Mouse (Mus musculus) lung, adult 18-20 months (tissue): ENCODE measurements around the gene Ptgis.
A peak's percentile ranks its signal among the peaks of the same experiment; 100 is the strongest.

Experiments used
- DNase-seq, 2 experiments: peaks; one replicate each; pipeline ENCODE4 v3.0.0; 2022; ENCODE audit warnings: mixed read lengths in 2 of 2

Ptgis gene

GRCm38 (mm10) chr2:167189291-167190075 lies 50.9 kb downstream of the Ptgis start:
- DNase-seq = no peak

DNA sequence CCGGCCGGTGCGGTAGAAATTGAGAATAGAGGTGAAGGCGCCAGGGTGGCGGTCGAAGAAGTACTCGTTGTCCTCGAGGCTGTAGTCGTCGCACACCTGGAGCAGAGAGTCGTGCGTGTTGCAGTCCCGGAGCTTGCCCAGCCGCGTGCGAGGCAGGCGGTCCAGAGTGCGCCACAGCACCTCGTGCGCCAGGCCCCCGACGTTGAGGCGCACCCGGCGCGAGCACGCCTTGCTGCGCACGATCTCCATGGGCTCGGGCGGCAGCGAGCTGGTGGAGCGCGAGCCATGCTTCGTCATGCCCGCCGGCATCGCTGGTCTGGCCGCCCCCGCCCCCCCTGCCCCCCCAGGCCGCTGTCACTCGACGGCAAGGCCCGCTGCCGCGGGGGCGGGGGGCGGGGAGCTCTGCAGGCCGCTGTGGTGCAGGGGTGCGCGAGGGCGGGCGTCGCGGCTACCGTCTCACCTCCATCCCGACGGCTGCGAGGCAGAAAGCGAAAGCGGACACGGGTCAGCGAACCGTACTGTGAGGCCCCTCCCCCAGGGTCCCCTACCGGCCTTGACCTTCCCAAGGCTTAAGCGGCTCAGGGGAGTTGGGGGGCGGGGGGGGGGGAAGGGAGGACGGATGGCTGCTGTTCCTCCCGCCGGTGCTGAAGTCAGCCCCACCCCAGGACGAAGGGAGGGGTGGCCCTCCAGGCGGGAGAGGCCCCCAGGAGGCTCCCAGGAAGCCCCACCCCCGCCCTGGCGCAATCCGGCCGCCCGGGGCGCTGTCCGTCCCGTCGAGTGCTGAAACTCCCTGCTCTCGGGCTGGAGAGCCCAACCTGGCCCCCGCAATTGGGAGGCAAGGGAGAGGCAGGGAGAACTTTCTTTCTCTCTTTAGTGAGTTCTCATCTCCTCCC lies 51.8 kb downstream of the Ptgis start:
- DNase-seq = peak; percentile 74 to 86

GRCm38 (mm10) chr2:167187119-167187518 lies 53.3 kb downstream of the Ptgis start:
- no peak for DNase-seq

- DNase-seq = no peak
These were observed 53.9 kb downstream of the Ptgis start for GRCm38 (mm10) chr2:167186544-167186943.

DNA sequence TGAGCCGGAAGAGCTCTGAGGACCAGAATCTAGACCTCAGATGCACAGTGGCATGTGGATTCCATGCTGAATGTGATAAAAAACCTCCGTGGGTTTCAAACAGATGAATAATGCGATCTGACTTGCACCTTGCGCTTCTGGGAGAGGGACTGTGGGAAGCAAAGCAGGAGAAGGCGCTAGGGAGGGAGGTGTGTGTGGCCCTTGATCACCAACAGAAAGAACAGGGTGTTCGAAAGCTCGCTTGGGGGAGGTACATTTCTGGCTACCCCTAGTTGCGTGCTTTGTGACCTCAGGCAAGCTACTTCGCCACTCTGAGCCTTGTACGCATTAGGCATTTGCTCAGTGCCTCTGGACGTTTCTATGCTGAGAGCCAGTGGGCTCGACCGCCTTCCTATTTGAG lies 54.4 kb downstream of the Ptgis start:
- DNase-seq = no peak

DNA sequence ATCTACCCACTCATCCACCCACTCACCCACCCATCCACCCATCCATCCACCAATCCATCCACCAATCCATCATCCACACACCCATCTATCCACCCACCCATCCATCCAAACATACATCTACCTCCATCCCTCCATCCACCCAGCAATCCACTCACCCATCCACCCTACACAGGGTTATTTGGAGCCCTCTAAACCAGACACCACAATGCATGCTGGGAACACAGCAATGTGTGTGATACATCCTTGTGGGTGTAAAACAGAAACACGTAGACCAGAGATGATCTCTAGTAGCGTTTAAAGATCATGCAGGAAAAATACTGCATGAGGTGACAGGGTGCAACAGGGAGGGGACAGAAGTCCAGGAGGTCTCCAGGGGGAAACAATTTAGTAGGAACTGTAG lies 55.0 kb downstream of the Ptgis start:
- no peak for DNase-seq

- no peak for DNase-seq
These were observed 58.6 kb downstream of the Ptgis start for GRCm38 (mm10) chr2:167181662-167182389.

DNA sequence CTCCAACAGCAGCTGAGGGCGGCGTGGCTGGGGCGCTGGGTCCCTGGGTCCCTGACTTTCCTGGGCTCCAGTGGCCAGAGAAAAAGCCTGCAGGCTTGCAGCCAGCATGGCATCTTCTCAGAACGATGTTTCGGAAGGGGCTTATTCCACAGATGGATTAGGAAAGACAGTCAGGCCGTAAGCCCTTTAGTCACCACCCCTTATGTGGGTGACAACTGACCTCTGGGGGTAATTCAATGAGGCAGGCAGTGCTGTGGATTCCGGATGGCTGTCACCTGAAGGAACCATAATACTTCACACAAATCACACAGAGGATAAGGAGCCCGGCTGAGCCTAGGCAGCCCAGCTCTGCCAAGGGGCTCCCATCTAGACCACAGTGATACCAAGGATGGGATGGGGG lies 59.3 kb downstream of the Ptgis start:
- no peak for DNase-seq

DNA sequence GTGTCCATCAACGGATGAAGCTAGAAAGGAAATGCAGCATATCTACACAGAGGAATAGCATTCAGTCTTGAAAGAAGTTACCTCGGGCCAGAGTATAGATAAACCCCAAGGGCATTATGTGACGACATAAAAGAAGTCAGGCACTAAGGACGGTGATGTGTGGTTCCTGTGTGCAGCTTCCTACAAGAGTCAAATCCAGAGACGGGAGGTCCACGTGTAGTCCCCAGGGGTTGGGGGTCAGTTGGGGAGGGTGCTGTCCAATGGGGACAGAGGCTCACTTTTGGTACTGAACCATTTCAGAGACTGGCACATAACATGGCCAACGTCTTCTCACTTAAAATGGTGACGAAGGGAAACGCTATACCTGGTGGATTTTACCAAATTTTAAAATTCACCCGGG lies 61.1 kb downstream of the Ptgis start:
- DNase-seq = no peak

GRCm38 (mm10) chr2:167177231-167177641 lies 63.2 kb downstream of the Ptgis start:
- no peak for DNase-seq

GRCm38 (mm10) chr2:167175284-167175683 lies 65.1 kb downstream of the Ptgis start:
- DNase-seq = no peak

- peak; percentile 45 to 56 for DNase-seq
These were observed 67.1 kb downstream of the Ptgis start for GRCm38 (mm10) chr2:167173051-167173875.

DNA sequence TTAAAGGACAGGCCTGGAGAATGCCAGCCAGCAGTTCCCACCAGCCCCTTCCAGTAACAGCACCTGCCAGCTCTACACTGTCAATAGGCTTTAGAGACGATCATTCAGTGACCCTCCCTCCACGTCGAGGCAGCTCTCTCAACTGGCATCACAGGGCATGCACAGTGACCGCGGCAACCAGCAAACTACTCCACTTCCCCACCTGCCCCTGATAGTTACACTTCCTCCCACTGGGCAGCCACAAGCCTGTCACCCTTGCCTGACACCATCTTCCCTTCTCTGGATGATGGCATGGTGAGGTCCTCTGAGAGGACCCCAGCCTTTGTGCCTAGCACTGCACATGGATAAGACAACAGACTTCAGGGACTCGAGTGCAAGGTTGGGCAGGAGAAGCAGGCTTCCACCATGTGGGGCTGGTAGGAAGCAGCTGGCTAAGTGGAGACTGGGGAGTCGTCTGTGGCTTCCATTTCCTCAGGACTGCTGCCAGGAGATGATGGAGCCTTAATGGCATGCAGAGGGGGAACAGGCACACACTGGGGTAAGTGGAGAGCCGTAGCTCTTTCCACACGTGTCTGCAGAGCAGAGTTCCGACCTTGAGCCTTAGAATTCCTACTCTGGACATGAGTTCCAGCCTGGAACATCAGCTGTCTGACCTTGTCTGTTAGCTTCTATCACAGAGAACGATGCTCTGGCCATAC lies 72.7 kb downstream of the Ptgis start:
- DNase-seq = peak; percentile 27 to 48

GRCm38 (mm10) chr2:167163600-167163999 lies 76.8 kb downstream of the Ptgis start:
- no peak for DNase-seq

DNA sequence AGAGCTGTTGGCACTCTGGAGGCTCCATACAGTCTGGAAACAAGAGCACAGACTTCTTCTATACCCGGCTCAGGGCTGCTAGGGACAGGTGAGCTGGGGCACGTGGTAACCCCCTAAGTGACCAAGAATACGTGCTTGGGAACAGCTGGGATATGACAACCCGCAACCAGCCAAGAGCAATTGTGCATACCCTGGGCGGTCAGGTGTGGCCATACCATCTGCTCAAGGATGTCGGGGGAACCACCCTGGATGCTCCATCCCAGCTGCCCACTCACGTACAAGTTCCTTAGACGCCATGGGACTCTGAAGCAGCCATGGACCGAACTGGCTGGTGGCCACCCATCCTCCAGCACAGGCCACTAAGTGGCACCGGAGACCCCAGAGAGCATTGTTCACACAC lies 77.3 kb downstream of the Ptgis start:
- DNase-seq = no peak

GRCm38 (mm10) chr2:167162516-167163021 lies 77.8 kb downstream of the Ptgis start:
- peak in 1 of 2 experiments; percentile 28 for DNase-seq

DNA sequence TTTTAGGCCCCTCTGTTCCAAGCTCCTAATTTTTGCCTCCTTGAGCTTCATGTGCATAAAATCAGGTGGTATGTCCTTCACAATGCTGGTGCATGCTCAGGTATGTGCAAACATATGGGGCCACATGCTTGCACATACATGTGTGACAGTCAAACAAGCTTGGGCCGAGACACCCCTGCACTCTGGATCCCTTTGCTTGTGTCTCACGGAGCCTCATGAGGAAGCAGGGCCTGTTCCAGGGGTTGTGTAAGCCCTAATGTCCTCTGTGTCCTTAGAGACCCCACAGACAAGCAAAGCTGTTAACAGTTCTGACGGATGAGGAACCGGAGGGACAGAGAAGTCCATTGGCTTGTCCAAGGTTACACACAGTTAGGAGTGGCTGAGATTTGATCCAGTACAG lies 80.7 kb downstream of the Ptgis start:
- no peak for DNase-seq

DNA sequence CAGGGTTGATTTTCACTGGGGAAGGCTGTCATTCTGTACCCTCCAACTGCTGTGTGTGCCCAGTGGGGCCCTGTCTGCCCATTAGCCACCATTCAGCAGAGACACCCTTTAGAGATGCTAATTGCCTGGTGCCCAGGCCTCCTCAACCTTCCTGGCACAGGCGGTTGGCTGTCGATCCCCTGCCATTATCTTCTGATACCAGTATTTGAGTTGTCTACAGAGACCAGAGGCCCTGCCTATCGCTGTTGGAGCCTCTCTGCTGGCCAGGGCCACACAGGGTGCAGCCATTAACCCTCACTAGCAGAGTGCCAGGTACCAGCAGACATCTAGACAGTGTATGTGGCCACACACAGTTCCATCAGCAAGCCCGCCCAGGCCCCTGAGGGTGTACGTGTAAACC lies 81.6 kb downstream of the Ptgis start:
- no peak for DNase-seq

- no peak for DNase-seq
These were observed 84.2 kb downstream of the Ptgis start for GRCm38 (mm10) chr2:167156118-167156715.

- no peak for DNase-seq
These were observed 84.8 kb downstream of the Ptgis start for GRCm38 (mm10) chr2:167155541-167155973.

DNA sequence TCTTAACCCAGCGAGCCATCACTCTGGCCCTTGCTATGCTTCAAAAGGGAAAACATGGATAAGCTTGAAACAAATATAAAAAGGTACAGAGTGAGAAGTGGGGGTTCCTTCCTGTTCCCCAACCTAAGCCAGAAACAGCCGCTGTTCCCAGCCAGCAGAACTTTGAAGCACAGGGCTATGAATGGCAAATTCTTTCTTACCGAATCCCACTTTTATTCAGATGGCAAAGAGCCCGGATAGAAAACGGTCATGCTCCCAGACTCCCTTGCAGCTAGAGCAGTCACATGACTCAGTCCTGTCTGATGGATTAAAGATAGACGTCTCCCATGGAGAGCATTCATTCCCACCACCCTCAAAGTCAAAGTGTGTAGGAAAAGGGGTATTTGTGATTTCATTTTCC lies 89.5 kb downstream of the Ptgis start:
- DNase-seq = no peak
